Mouse (Mus musculus) cerebellum, adult 2 months (tissue): ENCODE measurements around the gene Rft1.

Experiments
- CTCF ChIP-seq: fragments of 200-500 bp; IDR thresholded peaks from 2 replicates; pipeline ENCODE4 v1.5.1; 2011; ENCODE audit warnings: low read depth, mild to moderate bottlenecking, control low read depth, low read length, moderate library complexity, borderline replicate concordance; ENCODE audit not compliant: insufficient read depth
- POLR2A ChIP-seq: fragments of 200-500 bp; IDR thresholded peaks from 2 replicates; pipeline ENCODE4 v1.6.1; 2011; ENCODE audit warnings: low read length, control low read depth, borderline replicate concordance; ENCODE audit not compliant: insufficient read depth

DNA sequence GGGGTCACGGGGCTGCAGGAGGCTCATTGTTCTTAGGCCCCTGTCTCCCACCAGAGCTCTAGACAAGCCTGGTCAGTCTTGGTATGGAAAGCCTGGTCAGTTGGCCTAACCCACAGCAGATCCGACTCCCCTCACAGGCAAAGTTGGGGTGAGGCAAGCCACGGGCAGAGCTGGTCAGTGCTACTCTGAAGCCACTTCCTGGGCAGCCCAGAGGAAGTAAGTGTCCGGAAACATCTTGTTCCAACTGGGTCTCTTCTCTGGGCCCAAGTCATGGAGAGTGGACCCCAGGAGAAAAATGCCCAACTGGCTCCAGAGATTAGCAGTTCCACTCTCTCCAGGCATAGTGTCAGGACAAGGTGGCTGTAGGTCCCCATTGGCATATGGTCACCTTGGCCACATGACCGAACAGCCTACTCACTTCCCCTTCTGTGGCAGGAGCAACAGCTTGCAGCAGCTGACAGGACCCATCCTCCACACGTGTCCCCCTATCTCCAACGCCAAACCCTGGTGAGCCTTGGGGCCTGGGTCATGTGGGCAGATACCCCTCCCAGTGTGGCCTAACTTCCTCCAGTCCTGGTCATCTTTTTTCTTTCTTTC is 34.1 kb upstream of the Rft1 start:
- TF ChIP-seq CTCF: no peak
- TF ChIP-seq POLR2A: no peak
